Mouse (Mus musculus): ENCODE results near the gene Itga6. TPM values are rescaled to one million over a fixed set of nuclear protein-coding genes. Genes with fewer than 3 reads are reported as not detected.

The Itga6 gene
- polyA plus RNA-seq, 1 experiment from 2014 or later, result 61.8 TPM

- no peak for ATAC-seq (ENCODE audit: insufficient read depth, low FRiP score, low read depth)
- WGBS, result 78% methylated on average over 5 of the region's 5 CpGs
- H3K4me1 ChIP-seq, result 0 out of 2 replicates have a peak, but pooled peaks cover 3% of the 10 kb centered on the region
- no peak overlapping the region for H3K4me2 ChIP-seq
- no peaks in the 10 kb centered on the region; the same call in 1 of the 2 replicates for H3K27me3 ChIP-seq (replicated peaks)
- H3K27ac ChIP-seq, result no peak overlapping the region
- no peak overlapping the region for H3K9ac ChIP-seq
- no peak overlapping the region for H3K4me3 ChIP-seq (replicated peaks)
- no peaks in the 10 kb centered on the region for H3K36me3 ChIP-seq
- no peaks in the 10 kb centered on the region for H3K9me3 ChIP-seq
Observed at GRCm38 (mm10) chr2:71790752-71791151, 45.3 kb downstream of the Itga6 start.

GRCm38 (mm10) chr2:71791203-71791602, 45.8 kb downstream of the Itga6 start:
- Histone ChIP-seq H3K4me3 (replicated peaks) (no peak overlapping the region), H3K9ac (no peak overlapping the region), H3K4me1 (0 out of 2 replicates have a peak, but pooled peaks cover 3% of the 10 kb centered on the region), H3K27ac (no peak overlapping the region), H3K36me3 (no peaks in the 10 kb centered on the region), H3K9me3 (no peaks in the 10 kb centered on the region), H3K4me2 (no peak overlapping the region), H3K27me3 (replicated peaks) (no peaks in the 10 kb centered on the region; the same call in 1 of the 2 replicates)
- WGBS, result 85% methylated on average over 2 of the region's 2 CpGs
- ATAC-seq (ENCODE audit: insufficient read depth, low FRiP score, low read depth), result no peak

- no peak overlapping the region for H3K9ac ChIP-seq
Observed at GRCm38 (mm10) chr2:71794139-71794538, 48.7 kb downstream of the Itga6 start.

GRCm38 (mm10) chr2:71796787-71797186, 51.4 kb downstream of the Itga6 start:
- no peaks in the 10 kb centered on the region for H3K36me3 ChIP-seq
- no peaks in the 10 kb centered on the region for H3K27me3 ChIP-seq (replicated peaks)
- WGBS, result 80% methylated on average over 6 of the region's 6 CpGs
- no peak overlapping the region for H3K27ac ChIP-seq
- no peak overlapping the region for H3K4me3 ChIP-seq (replicated peaks)
- no peak overlapping the region for H3K9ac ChIP-seq
- ATAC-seq (ENCODE audit: insufficient read depth, low FRiP score, low read depth), result no peak
- H3K4me2 ChIP-seq, result no peak overlapping the region
- H3K4me1 ChIP-seq, result peaks cover 11% of the 10 kb centered on the region; the same call in 1 of the 2 replicates
- no peaks in the 10 kb centered on the region for H3K9me3 ChIP-seq

More at GRCm38 (mm10) chr2:71794139-71794538, 48.7 kb downstream of the Itga6 start:
- Histone ChIP-seq H3K4me1 (no peaks in the 10 kb centered on the region), H3K27ac (0 out of 2 replicates have a peak overlapping the region, but pooled peaks have one; percentile 36), H3K4me3 (replicated peaks) (no peak overlapping the region), H3K27me3 (replicated peaks) (no peaks in the 10 kb centered on the region), H3K4me2 (0 out of 2 replicates have a peak overlapping the region, but pooled peaks have one; percentile 8), H3K36me3 (no peaks in the 10 kb centered on the region), H3K9me3 (no peaks in the 10 kb centered on the region)
- WGBS, result 30% methylated on average over 6 of the region's 6 CpGs
- ATAC-seq (ENCODE audit: insufficient read depth, low FRiP score, low read depth), result peak; percentile 54

- H3K9ac ChIP-seq, result no peak overlapping the region
- H3K4me1 ChIP-seq, result peaks cover 21% of the 10 kb centered on the region
- 72% methylated on average over 6 of the region's 6 CpGs for WGBS
- no peak overlapping the region for H3K4me2 ChIP-seq
- H3K36me3 ChIP-seq, result no peaks in the 10 kb centered on the region
- H3K27ac ChIP-seq, result peak overlapping the region; percentile 68; the same call in 1 of the 2 replicates
- no peak for ATAC-seq (ENCODE audit: insufficient read depth, low FRiP score, low read depth)
- no peaks in the 10 kb centered on the region for H3K9me3 ChIP-seq
- H3K27me3 ChIP-seq (replicated peaks), result no peaks in the 10 kb centered on the region
- H3K4me3 ChIP-seq (replicated peaks), result no peak overlapping the region
Observed at GRCm38 (mm10) chr2:71800798-71801197, 55.4 kb downstream of the Itga6 start.

- Histone ChIP-seq H3K9ac (no peak overlapping the region), H3K27ac (peak overlapping the region; percentile 68)
Observed at GRCm38 (mm10) chr2:71801691-71802090, 56.3 kb downstream of the Itga6 start.

GRCm38 (mm10) chr2:71802131-71802530, 56.7 kb downstream of the Itga6 start:
- ATAC-seq (ENCODE audit: insufficient read depth, low FRiP score, low read depth), result peak; percentile 21; the same call in 1 of the 2 replicates
- 53% methylated on average over 4 of the region's 4 CpGs for WGBS
- peaks cover 31% of the 10 kb centered on the region for H3K4me1 ChIP-seq

More at GRCm38 (mm10) chr2:71801691-71802090, 56.3 kb downstream of the Itga6 start:
- Histone ChIP-seq H3K9me3 (no peaks in the 10 kb centered on the region), H3K27me3 (replicated peaks) (no peaks in the 10 kb centered on the region), H3K4me2 (peak overlapping the region; percentile 13; the same call in 1 of the 2 replicates), H3K4me3 (replicated peaks) (no peak overlapping the region), H3K36me3 (no peaks in the 10 kb centered on the region), H3K4me1 (peaks cover 29% of the 10 kb centered on the region)
- ATAC-seq (ENCODE audit: insufficient read depth, low FRiP score, low read depth), result no peak
- WGBS, result 59% methylated on average over 7 of the region's 7 CpGs

GRCm38 (mm10) chr2:71805120-71805519, 59.7 kb downstream of the Itga6 start:
- 63% methylated on average over 7 of the region's 7 CpGs for WGBS
- H3K27me3 ChIP-seq (replicated peaks), result no peaks in the 10 kb centered on the region
- no peak overlapping the region for H3K9ac ChIP-seq
- peak overlapping the region; percentile 73 for H3K27ac ChIP-seq
- H3K36me3 ChIP-seq, result no peaks in the 10 kb centered on the region
- no peak for ATAC-seq (ENCODE audit: insufficient read depth, low FRiP score, low read depth)
- peaks cover 37% of the 10 kb centered on the region for H3K4me1 ChIP-seq
- H3K4me3 ChIP-seq (replicated peaks), result no peak overlapping the region
- H3K4me2 ChIP-seq, result 0 out of 2 replicates have a peak overlapping the region, but pooled peaks have one; percentile 0
- no peaks in the 10 kb centered on the region for H3K9me3 ChIP-seq

More at GRCm38 (mm10) chr2:71802131-71802530, 56.7 kb downstream of the Itga6 start:
- Histone ChIP-seq H3K27ac (peak overlapping the region; percentile 68), H3K9me3 (no peaks in the 10 kb centered on the region), H3K36me3 (no peaks in the 10 kb centered on the region), H3K9ac (no peak overlapping the region), H3K27me3 (replicated peaks) (no peaks in the 10 kb centered on the region), H3K4me3 (replicated peaks) (no peak overlapping the region), H3K4me2 (peak overlapping the region; percentile 13; the same call in 1 of the 2 replicates)

GRCm38 (mm10) chr2:71805611-71806567, 60.5 kb downstream of the Itga6 start:
- Histone ChIP-seq H3K9ac (no peak overlapping the region), H3K4me3 (replicated peaks) (no peak overlapping the region), H3K27ac (peak overlapping the region; percentile 73), H3K4me1 (peaks cover 30% of the 10 kb centered on the region), H3K36me3 (no peaks in the 10 kb centered on the region), H3K9me3 (no peaks in the 10 kb centered on the region), H3K27me3 (replicated peaks) (no peaks in the 10 kb centered on the region), H3K4me2 (0 out of 2 replicates have a peak overlapping the region, but pooled peaks have one; percentile 5)
- ATAC-seq (ENCODE audit: insufficient read depth, low FRiP score, low read depth), result peak; percentile 61
- WGBS, result 57% methylated on average over 11 of the region's 11 CpGs

GRCm38 (mm10) chr2:71809289-71809860, 64.0 kb downstream of the Itga6 start:
- no peak for ATAC-seq (ENCODE audit: insufficient read depth, low FRiP score, low read depth)
- no peak overlapping the region for H3K27ac ChIP-seq
- no peaks in the 10 kb centered on the region for H3K36me3 ChIP-seq
- no peaks in the 10 kb centered on the region for H3K9me3 ChIP-seq
- H3K4me1 ChIP-seq, result peaks cover 48% of the 10 kb centered on the region
- 56% methylated on average over 10 of the region's 10 CpGs for WGBS
- no peaks in the 10 kb centered on the region for H3K27me3 ChIP-seq (replicated peaks)
- no peak overlapping the region for H3K4me2 ChIP-seq
- H3K9ac ChIP-seq, result no peak overlapping the region
- no peak overlapping the region for H3K4me3 ChIP-seq (replicated peaks)

- no peak overlapping the region for H3K4me3 ChIP-seq (replicated peaks)
- no peaks in the 10 kb centered on the region for H3K36me3 ChIP-seq
- H3K27ac ChIP-seq, result no peak overlapping the region
- 91% methylated on average over 11 of the region's 11 CpGs for WGBS
- H3K4me2 ChIP-seq, result no peak overlapping the region
- peaks cover 52% of the 10 kb centered on the region for H3K4me1 ChIP-seq
- ATAC-seq (ENCODE audit: insufficient read depth, low FRiP score, low read depth), result no peak
- H3K9me3 ChIP-seq, result no peaks in the 10 kb centered on the region
- no peaks in the 10 kb centered on the region for H3K27me3 ChIP-seq (replicated peaks)
- no peak overlapping the region for H3K9ac ChIP-seq
Observed at GRCm38 (mm10) chr2:71810010-71810409, 64.6 kb downstream of the Itga6 start.
